ENCODE assay signal across 10 mouse cellular contexts in the genomic region with DNA sequence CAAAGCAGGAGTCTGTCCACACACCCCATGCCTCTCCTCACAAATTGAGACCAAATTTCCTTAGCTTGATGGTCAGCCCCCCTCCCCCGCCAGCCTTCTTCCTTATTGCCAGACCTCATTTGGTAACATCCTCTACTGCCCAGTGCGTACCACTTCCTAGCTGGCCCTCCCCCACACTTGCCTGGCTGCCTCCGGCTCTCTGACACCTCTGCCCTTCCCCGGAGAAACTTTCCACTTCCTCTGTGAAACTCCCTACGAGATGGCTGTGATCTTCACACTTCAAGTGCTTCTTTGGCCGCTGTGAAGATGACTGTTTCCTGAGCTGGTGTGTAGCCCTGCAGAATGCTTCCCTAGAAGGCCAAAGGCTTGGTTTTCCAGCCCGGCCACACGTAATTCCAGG. TPM values are rescaled to one million over a fixed set of nuclear protein-coding genes. Genes with fewer than 3 reads are reported as not detected.
A peak's percentile ranks its signal among the peaks of the same experiment; 100 is the strongest.
DNase-seq lines count a peak whose midpoint lies in the region; ATAC-seq lines count a peak whose summit lies in the region.
"Had no signal": no experiment of that assay in that cellular context is flagged by ENCODE, and none has a peak within 500 bp of the region (broad histone marks: within the 10 kb centered on the region; RNA-seq: fewer than 3 reads in every experiment).

No protein-coding gene starts in this region.

- peak; percentile 65 for ATAC-seq in neutrophil, adult 5-6 weeks (ENCODE audit: extremely low read depth, insufficient number of reproducible peaks, low FRiP score, poor library complexity, severe bottlenecking)

- DNase-seq in adrenal gland, adult 2 months: peak; percentile 25
- no peak for DNase-seq in adrenal gland, adult 18-20 months (ENCODE audit: low spot score in 2 of 2)
- DNase-seq in CD4-positive, CD25-positive, alpha-beta regulatory T cell, adult 2 months (ENCODE audit: low read depth, low spot score): peak; percentile 91
- peak; percentile 27 to 55 for DNase-seq in kidney, postnatal 25 days
- no peak for DNase-seq in cerebellum, postnatal 4 days (ENCODE audit: low spot score in 2 of 2)
- DNase-seq in cerebellum, adult 9-11 months: no peak
- no peak for DNase-seq in testis, postnatal 10 days (ENCODE audit: low spot score)

RNA-seq across cellular contexts. Expression of a gene that starts 3.7 kb away (rescaled TPM):
- total RNA-seq in adrenal gland, adult 2 months (2021): 1 to 10 TPM; 5.4 to 6.7 TPM
- polyA plus RNA-seq in adrenal gland, adult 2 months (2012; rRNA removed): 7.5 and 10.1 TPM in 2 replicates
- total RNA-seq in adrenal gland, adult 18-20 months (2021): 10 to 100 TPM in 1 of 2 experiments, 1 to 10 TPM in 1; 8.7 to 12.6 TPM
- total RNA-seq in neutrophil, adult 5-6 weeks (2017): 15.0 and 22.1 TPM in 2 replicates

RNA-seq across cellular contexts. Expression of a gene that starts 3.7 kb away (rescaled TPM):
- total RNA-seq in adrenal gland, adult 2 months (2021): 10 to 100 TPM; 17.0 to 23.2 TPM
- 9.5 and 9.7 TPM in 2 replicates for polyA plus RNA-seq in adrenal gland, adult 2 months (2012; rRNA removed)
- 10 to 100 TPM; 14.0 to 19.9 TPM for total RNA-seq in adrenal gland, adult 18-20 months (2021)
- 2,308 and 2,325 TPM in 2 replicates for total RNA-seq in neutrophil, adult 5-6 weeks (2017)

RNA-seq across cellular contexts. Expression of a gene that starts 30.0 kb away (rescaled TPM):
- 100 to 1,000 TPM in 1 of 2 experiments, 10 to 100 TPM in 1; 99.6 to 109 TPM for total RNA-seq in adrenal gland, adult 2 months (2021)
- 380 and 502 TPM in 2 replicates for polyA plus RNA-seq in adrenal gland, adult 2 months (2012; rRNA removed)
- 100 to 1,000 TPM in 1 of 2 experiments, 10 to 100 TPM in 1; 73.4 to 102 TPM for total RNA-seq in adrenal gland, adult 18-20 months (2021)
- total RNA-seq in neutrophil, adult 5-6 weeks (2017): 471 and 477 TPM in 2 replicates

RNA-seq across cellular contexts. Expression of a gene that starts 38.0 kb away (rescaled TPM):
- total RNA-seq in adrenal gland, adult 2 months (2021): under 1 TPM; 0.14 to 0.46 TPM
- polyA plus RNA-seq in adrenal gland, adult 2 months (2012; rRNA removed): 0.12 and 0.21 TPM in 2 replicates
- total RNA-seq in adrenal gland, adult 18-20 months (2021): under 1 TPM in 1 of 2 experiments, not detected in 1; 0.13 TPM
- 4.2 and 7.4 TPM in 2 replicates for total RNA-seq in neutrophil, adult 5-6 weeks (2017)

RNA-seq across cellular contexts. Expression of a gene that starts 45.0 kb away (rescaled TPM):
- total RNA-seq in adrenal gland, adult 2 months (2021): under 1 TPM in 1 of 2 experiments, not detected in 1; 0.21 TPM
- 0.98 and 1.1 TPM in 2 replicates for polyA plus RNA-seq in adrenal gland, adult 2 months (2012; rRNA removed)
- total RNA-seq in adrenal gland, adult 18-20 months (2021): under 1 TPM in 1 of 2 experiments, not detected in 1; 0.32 TPM
- 0.58 TPM in 1 of 2 replicates, not detected in the other for total RNA-seq in neutrophil, adult 5-6 weeks (2017)
- total RNA-seq: heart, adult 18-20 months had no signal
- polyA plus RNA-seq: lung, embryonic 15.5 days had no signal

Comparison
In these comparisons a context has a peak if more than half of its experiments do, and no peak if none do; other contexts are left out.
1. DNase-seq: peak in adrenal gland, adult 2 months (single experiment), CD4-positive, CD25-positive, alpha-beta regulatory T cell, adult 2 months (single experiment) and kidney, postnatal 25 days (2 of 2); none in adrenal gland, adult 18-20 months (0 of 2), cerebellum, postnatal 4 days (0 of 2), cerebellum, adult 9-11 months (single experiment) and testis, postnatal 10 days (single experiment).
2. RNA of a gene that starts 3.7 kb away (total RNA-seq): 2,308 to 2,325 TPM in neutrophil, adult 5-6 weeks; 17.0 to 23.2 TPM in adrenal gland, adult 2 months and 14.0 to 19.9 TPM in adrenal gland, adult 18-20 months; every median in the first group is over 10 times any median in the second.